Mouse (Mus musculus) testis, adult 2 months (tissue): Measurements from ENCODE around the gene Zxdc. TPM values are rescaled to one million over a fixed set of nuclear protein-coding genes. Genes with fewer than 3 reads are reported as not detected.

Experiments
- H3K27ac ChIP-seq: fragments of 200-500 bp; 2 replicates; pipeline ENCODE4 v1.5.1; 2012; ENCODE audit warnings: low read depth, low read length; ENCODE audit not compliant: control insufficient read depth, insufficient read depth
- H3K27me3 ChIP-seq: fragments of 200-500 bp; 2 replicates; pipeline ENCODE4 v1.6.1; 2012; ENCODE audit warnings: mild to moderate bottlenecking, low read length, moderate library complexity; ENCODE audit not compliant: control insufficient read depth, insufficient read depth
- H3K36me3 ChIP-seq: fragments of 200-500 bp; 2 replicates; pipeline ENCODE4 v1.6.1; 2012; ENCODE audit warnings: mild to moderate bottlenecking, low read length; ENCODE audit not compliant: control insufficient read depth, insufficient read depth
- H3K4me1 ChIP-seq: fragments of 200-500 bp; 2 replicates; pipeline ENCODE4 v1.6.1; 2012; ENCODE audit warnings: low read length; ENCODE audit not compliant: control insufficient read depth, insufficient read depth
- H3K4me3 ChIP-seq: fragments of 200-500 bp; 2 replicates; pipeline ENCODE4 v1.5.1; 2012; ENCODE audit warnings: low read depth, mild to moderate bottlenecking, low read length, moderate library complexity, mixed read lengths; ENCODE audit not compliant: control insufficient read depth
- CTCF ChIP-seq: fragments of 200-500 bp; IDR thresholded peaks from 2 replicates; pipeline ENCODE4 v1.5.1; 2012; ENCODE audit warnings: low read depth, mild to moderate bottlenecking, inconsistent platforms, low read length, moderate library complexity; ENCODE audit not compliant: control insufficient read depth, insufficient read depth, insufficient replicate concordance
- POLR2A ChIP-seq: fragments of 200-500 bp; IDR thresholded peaks from 2 replicates; pipeline ENCODE4 v1.6.1; 2012; ENCODE audit warnings: low read depth, mild to moderate bottlenecking, inconsistent platforms, low read length, moderate library complexity; ENCODE audit not compliant: control insufficient read depth
- polyA plus RNA-seq: library from polyadenylated mRNA; depleted of rRNA; stranded (reverse); fragments of >200 nt; gene quantifications from 2 replicates; pipeline ENCODE4 v1.2.3, GENCODE M21; 2012

Gene Zxdc
- polyA plus RNA-seq, 1 experiment = 5.4 TPM

- no peak overlapping the region for H3K4me3 ChIP-seq
- H3K4me1 ChIP-seq = peaks cover 2% of the 10 kb centered on the region
- H3K27me3 ChIP-seq = no peaks in the 10 kb centered on the region
- TF ChIP-seq POLR2A = no peak
- TF ChIP-seq CTCF = no peak
- no peak overlapping the region for H3K27ac ChIP-seq
- no peaks in the 10 kb centered on the region for H3K36me3 ChIP-seq
Observed at GRCm38 (mm10) chr6:90358142-90358541, 11.2 kb upstream of the Zxdc start.

DNA sequence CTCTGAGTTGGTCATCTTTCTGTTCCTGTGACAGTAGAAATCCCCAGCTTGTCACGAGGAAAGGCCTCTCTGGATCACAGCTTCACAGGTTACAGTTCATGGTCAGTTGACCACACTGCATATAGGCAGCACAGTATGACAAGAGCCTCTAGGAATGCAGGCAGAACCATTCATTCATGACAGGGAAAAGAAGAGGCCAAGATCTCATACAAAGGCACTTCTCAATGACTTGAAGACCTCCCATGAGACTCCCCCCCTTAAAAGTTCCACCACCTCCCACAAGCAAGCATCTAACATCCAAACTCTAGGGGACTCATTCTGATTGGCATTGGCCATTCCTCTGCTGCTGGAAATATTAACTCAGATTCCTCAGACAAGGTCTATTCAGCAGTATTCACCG is 9.8 kb upstream of the Zxdc start:
- TF ChIP-seq POLR2A (no peak), CTCF (no peak)
- Histone ChIP-seq H3K27me3 (no peaks in the 10 kb centered on the region), H3K27ac (no peak overlapping the region), H3K36me3 (no peaks in the 10 kb centered on the region), H3K4me1 (peaks cover 2% of the 10 kb centered on the region), H3K4me3 (no peak overlapping the region)

DNA sequence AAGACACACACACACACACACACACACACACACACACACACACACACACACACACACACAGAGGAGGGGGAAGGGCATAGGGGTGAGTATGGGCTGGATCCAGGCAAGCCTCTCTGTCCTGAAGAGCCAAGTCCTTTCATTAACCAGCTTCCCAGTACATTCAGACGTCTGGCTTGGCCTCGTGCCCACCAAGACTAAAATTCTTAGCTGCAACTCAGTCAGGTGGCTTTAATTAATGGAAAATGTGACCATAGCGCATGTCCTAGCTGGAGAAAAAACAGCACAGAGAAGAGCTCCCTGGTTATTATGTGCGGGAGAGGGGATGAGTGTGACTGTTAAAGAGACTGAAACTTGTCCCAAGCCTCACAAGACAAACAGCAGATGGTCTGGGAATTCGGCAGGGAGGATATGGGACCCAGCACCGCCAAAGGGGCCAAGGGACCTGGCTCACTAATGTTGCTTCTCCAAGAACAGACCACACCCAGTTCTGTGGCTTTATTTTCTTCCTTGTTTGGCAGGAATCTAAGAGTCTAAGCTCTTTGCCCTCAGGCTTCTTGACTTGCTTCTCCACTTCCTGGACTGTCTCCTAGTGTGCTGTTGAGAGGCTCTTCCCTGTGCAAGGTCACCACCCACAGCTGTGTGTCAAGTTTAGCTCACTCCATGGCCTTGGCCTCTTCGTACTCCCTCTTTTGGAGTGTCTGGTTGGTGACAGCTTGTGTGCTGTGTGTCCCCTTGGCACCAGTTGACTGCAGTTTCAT is 9.1 kb upstream of the Zxdc start:
- H3K36me3 ChIP-seq = no peaks in the 10 kb centered on the region
- H3K27ac ChIP-seq = peak overlapping the region; percentile 26

GRCm38 (mm10) chr6:90360922-90361614 is 8.2 kb upstream of the Zxdc start:
- Histone ChIP-seq H3K4me3 (no peak overlapping the region), H3K27me3 (no peaks in the 10 kb centered on the region)
- TF ChIP-seq CTCF (no peak), POLR2A (no peak)

More for the DNA sequence above, 9.1 kb upstream of the Zxdc start:
- Histone ChIP-seq H3K27me3 (no peaks in the 10 kb centered on the region), H3K4me3 (no peak overlapping the region), H3K4me1 (peaks cover 2% of the 10 kb centered on the region)
- TF ChIP-seq POLR2A = no peak

DNA sequence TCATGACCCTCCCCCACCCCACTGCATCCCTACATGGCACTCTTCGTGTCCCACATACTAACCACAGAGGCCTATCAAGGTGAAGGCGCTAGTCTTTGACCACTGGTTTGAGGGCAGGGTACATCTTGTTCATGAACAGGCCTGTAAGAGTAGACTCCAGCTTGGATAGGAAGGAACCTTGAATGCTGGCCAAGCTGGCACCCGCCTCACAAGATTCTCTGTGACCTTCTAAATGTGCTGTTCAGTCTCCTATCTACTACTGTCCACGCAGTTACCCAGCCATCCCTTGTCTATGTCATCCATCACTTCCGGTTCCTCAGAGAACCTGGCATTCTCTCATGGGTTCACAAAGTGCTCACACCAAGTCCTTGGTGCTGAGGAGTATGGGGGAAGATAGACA is 6.0 kb upstream of the Zxdc start:
- no peak for TF ChIP-seq POLR2A
- no peak for TF ChIP-seq CTCF
- Histone ChIP-seq H3K27ac (peak overlapping the region; percentile 61; the same call in 1 of the 2 replicates), H3K4me3 (peak overlapping the region; percentile 60; the same call in 1 of the 2 replicates), H3K27me3 (no peaks in the 10 kb centered on the region), H3K36me3 (no peaks in the 10 kb centered on the region), H3K4me1 (peaks cover 2% of the 10 kb centered on the region)

More at GRCm38 (mm10) chr6:90360922-90361614, 8.2 kb upstream of the Zxdc start:
- Histone ChIP-seq H3K4me1 (peaks cover 2% of the 10 kb centered on the region), H3K27ac (no peak overlapping the region), H3K36me3 (no peaks in the 10 kb centered on the region)

DNA sequence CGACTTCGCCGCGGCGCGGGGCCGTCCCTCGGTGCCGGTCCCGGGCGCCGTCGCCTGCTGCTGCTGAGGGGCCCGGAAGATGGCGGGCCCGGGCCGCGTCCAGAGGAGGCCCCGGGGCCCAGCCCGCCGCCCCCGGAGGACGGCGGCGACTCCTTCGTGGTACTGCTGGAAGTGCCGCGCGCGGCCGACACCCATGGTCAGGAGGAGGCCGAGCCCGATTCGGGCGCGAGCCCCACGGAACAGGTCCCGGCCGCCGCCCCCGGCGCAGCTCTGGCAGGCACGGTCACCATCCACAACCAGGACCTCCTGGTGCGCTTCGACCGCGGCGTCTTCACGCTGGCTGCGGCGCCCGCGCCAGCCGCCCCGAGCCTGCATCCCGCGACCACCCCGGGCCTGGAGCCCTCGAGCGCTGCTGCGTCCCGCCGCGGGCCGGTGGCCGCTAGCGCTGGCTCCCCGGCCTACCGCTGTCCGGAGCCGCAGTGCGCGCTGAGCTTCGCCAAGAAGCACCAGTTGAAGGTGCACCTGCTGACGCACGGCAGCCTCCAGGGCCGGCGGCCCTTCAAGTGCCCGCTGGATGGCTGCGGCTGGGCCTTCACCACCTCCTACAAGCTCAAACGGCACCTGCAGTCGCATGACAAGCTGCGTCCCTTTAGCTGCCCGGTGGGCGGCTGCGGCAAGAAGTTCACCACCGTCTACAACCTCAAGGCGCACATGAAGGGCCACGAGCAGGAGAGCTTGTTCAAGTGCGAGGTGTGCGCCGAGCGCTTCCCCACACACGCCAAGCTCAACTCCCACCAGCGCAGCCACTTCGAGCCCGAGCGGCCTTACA is 647 bp downstream of the Zxdc start:
- Histone ChIP-seq H3K4me3 (peak overlapping the region; percentile 86), H3K27ac (peak overlapping the region; percentile 59), H3K27me3 (no peaks in the 10 kb centered on the region), H3K36me3 (peaks cover 2% of the 10 kb centered on the region; the same call in 1 of the 2 replicates), H3K4me1 (peaks cover 13% of the 10 kb centered on the region)
- no peak; the same call in 1 of the 2 replicates for TF ChIP-seq POLR2A
- no peak for TF ChIP-seq CTCF

- TF ChIP-seq POLR2A (no peak), CTCF (no peak)
- Histone ChIP-seq H3K27me3 (no peaks in the 10 kb centered on the region), H3K27ac (no peak overlapping the region), H3K4me3 (no peak overlapping the region), H3K4me1 (peaks cover 7% of the 10 kb centered on the region), H3K36me3 (peaks cover 4% of the 10 kb centered on the region)
Observed at GRCm38 (mm10) chr6:90374647-90375046, 5.4 kb downstream of the Zxdc start.
